Mouse (Mus musculus): ENCODE results near the gene Cbfa2t2. TPM values are rescaled to one million over a fixed set of nuclear protein-coding genes. Genes with fewer than 3 reads are reported as not detected.

Cbfa2t2 gene
- polyA plus RNA-seq, 1 experiment: 7.5 TPM

DNA sequence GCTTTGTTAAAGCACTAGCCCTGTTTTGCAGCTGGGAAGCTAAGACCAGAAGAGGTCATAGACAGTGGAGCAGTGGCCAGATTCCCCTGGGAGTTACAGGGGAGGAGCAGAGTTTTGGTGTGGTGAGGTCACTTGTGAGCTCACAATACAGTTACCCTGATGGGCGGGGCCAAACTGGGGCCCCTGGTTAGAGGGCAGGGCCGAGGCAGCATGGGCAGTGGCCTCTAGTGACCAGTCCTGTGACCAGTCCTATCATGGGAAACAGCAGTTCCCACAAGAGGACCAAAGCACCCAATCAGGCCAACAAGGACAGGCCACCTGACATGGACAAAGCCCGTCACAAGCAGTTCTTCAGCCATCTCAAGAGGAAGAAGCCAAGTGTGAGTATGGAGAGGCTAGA lies 112.4 kb downstream of the Cbfa2t2 start:
- Histone ChIP-seq H3K36me3 (ENCODE audit: control insufficient read depth, insufficient read depth) (no peaks in the 10 kb centered on the region), H3K4me3 (peak overlapping the region; percentile 40), H3K27me3 (ENCODE audit: control insufficient read depth, insufficient read depth, insufficient read length) (no peaks in the 10 kb centered on the region), H3K79me2 (ENCODE audit: control insufficient read depth, insufficient read depth) (no peaks in the 10 kb centered on the region), H3K4me2 (ENCODE audit: low read depth) (peak overlapping the region; percentile 77), H3ac (ENCODE audit: control insufficient read depth, insufficient read length) (no peak overlapping the region)
- TF ChIP-seq MYOD1 (IDR thresholded peaks at IDR 0.05; ENCODE audit: control insufficient read depth in 1 of 3, insufficient read length in 2 of 3, low read depth in 2 of 3) (no peak), POLR2A (IDR thresholded peaks at IDR 0.05; ENCODE audit: insufficient read length, low read depth) (peak; percentile 45), SRF (IDR thresholded peaks at IDR 0.05; ENCODE audit: control insufficient read depth, insufficient read length, low read depth) (no peak), TCF3 (IDR thresholded peaks at IDR 0.05; ENCODE audit: insufficient read length, low read depth) (no peak), CEBPB (IDR thresholded peaks at IDR 0.05; ENCODE audit: insufficient read depth, poor library complexity, severe bottlenecking) (no peak), TCF12 (IDR thresholded peaks at IDR 0.05; ENCODE audit: insufficient read depth, poor library complexity, severe bottlenecking) (no peak), E2F4 (IDR thresholded peaks at IDR 0.05; ENCODE audit: insufficient read depth) (no peak), REST (IDR thresholded peaks at IDR 0.05; ENCODE audit: insufficient read depth, insufficient read length) (no peak), POLR2AphosphoS2 (IDR thresholded peaks at IDR 0.05; ENCODE audit: insufficient read length, low read depth) (no peak), MAX (IDR thresholded peaks at IDR 0.05; ENCODE audit: low read depth) (no peak), USF1 (IDR thresholded peaks at IDR 0.05; ENCODE audit: low read depth) (peak; percentile 81), MYOG (IDR thresholded peaks at IDR 0.05; ENCODE audit: control insufficient read depth in 1 of 3, insufficient read depth in 1 of 3, insufficient read length in 2 of 3, low read depth in 2 of 3) (no peak)

DNA sequence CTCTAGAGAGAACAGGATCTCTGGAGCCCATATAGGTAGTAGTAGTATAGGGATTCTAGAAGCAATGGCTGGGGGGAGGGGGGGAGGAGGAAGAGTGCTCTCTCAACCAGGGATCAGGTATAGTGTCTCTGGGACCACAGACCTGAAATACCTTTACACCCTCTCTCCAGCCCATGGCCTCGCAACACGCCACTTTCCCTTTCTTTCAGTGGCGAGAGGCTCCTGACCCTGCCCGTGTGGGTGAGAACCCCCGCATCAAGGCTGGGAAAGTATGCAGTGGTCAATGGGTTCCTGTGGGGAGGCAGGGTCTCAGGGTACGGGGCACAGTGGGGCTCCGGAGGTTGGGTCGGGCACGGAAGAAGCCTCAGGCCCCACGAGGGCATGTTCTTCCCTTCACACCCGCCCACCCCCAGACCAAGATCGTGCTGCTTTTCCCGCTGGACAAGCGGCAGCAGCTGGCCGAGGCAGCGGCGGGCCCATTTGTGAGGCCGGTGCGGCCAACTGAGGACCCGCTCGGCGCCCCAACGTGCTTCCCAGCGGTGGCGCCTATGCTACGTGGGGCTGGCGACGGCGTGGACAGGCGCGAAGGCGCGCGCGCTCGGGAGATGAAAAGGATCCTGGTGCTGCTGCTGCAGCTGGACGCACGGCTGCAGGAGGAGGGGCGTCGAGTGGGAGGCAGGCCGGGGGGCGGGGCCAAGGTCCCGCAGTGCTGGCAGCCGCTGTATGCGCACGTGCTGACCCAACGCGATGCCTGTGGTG lies 113.0 kb downstream of the Cbfa2t2 start:
- H3K4me3 ChIP-seq: peak overlapping the region; percentile 40
- H3K79me2 ChIP-seq (ENCODE audit: control insufficient read depth, insufficient read depth): no peaks in the 10 kb centered on the region
- no peaks in the 10 kb centered on the region for H3K36me3 ChIP-seq (ENCODE audit: control insufficient read depth, insufficient read depth)
- peak in 2 of 3 experiments; percentile 59 to 77 for TF ChIP-seq MYOD1 (IDR thresholded peaks at IDR 0.05; ENCODE audit: control insufficient read depth in 1 of 3, insufficient read length in 2 of 3, low read depth in 2 of 3)
- no peak for TF ChIP-seq REST (IDR thresholded peaks at IDR 0.05; ENCODE audit: insufficient read depth, insufficient read length)
- TF ChIP-seq POLR2A (IDR thresholded peaks at IDR 0.05; ENCODE audit: insufficient read length, low read depth): peak; percentile 64
- no peak for TF ChIP-seq E2F4 (IDR thresholded peaks at IDR 0.05; ENCODE audit: insufficient read depth)
- TF ChIP-seq TCF12 (IDR thresholded peaks at IDR 0.05; ENCODE audit: insufficient read depth, poor library complexity, severe bottlenecking): no peak
- no peak for TF ChIP-seq USF1 (IDR thresholded peaks at IDR 0.05; ENCODE audit: low read depth)
- no peak for TF ChIP-seq SRF (IDR thresholded peaks at IDR 0.05; ENCODE audit: control insufficient read depth, insufficient read length, low read depth)
- no peak for TF ChIP-seq MAX (IDR thresholded peaks at IDR 0.05; ENCODE audit: low read depth)
- peak in 2 of 3 experiments; percentile 20 to 26 for TF ChIP-seq MYOG (IDR thresholded peaks at IDR 0.05; ENCODE audit: control insufficient read depth in 1 of 3, insufficient read depth in 1 of 3, insufficient read length in 2 of 3, low read depth in 2 of 3)
- no peak for TF ChIP-seq CEBPB (IDR thresholded peaks at IDR 0.05; ENCODE audit: insufficient read depth, poor library complexity, severe bottlenecking)
- peak; percentile 73 for TF ChIP-seq POLR2AphosphoS2 (IDR thresholded peaks at IDR 0.05; ENCODE audit: insufficient read length, low read depth)
- TF ChIP-seq TCF3 (IDR thresholded peaks at IDR 0.05; ENCODE audit: insufficient read length, low read depth): no peak
- no peaks in the 10 kb centered on the region for H3K27me3 ChIP-seq (ENCODE audit: control insufficient read depth, insufficient read depth, insufficient read length)
- peak overlapping the region; percentile 77 for H3K4me2 ChIP-seq (ENCODE audit: low read depth)
- H3ac ChIP-seq (ENCODE audit: control insufficient read depth, insufficient read length): peak overlapping the region; percentile 2

DNA sequence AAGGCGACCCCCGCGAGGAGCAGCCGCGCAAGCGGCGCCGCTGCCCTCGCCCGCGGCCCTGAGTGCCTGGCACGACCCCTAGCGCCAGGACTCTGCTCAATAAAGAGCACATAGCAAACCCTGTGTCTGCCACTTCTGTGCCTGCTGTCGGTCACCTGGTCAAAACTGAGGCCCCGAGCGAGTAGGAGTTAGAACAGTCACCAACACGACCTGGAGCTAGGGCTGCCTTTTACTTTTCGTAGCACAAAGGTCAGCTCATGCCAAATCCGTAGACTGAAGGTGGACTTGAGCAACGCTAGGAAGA lies 113.6 kb downstream of the Cbfa2t2 start:
- Histone ChIP-seq H3K4me2 (ENCODE audit: low read depth) (peak overlapping the region; percentile 77), H3K79me2 (ENCODE audit: control insufficient read depth, insufficient read depth) (no peaks in the 10 kb centered on the region), H3ac (ENCODE audit: control insufficient read depth, insufficient read length) (peak overlapping the region; percentile 2), H3K36me3 (ENCODE audit: control insufficient read depth, insufficient read depth) (no peaks in the 10 kb centered on the region), H3K4me3 (peak overlapping the region; percentile 40), H3K27me3 (ENCODE audit: control insufficient read depth, insufficient read depth, insufficient read length) (no peaks in the 10 kb centered on the region)
- TF ChIP-seq POLR2AphosphoS2 (IDR thresholded peaks at IDR 0.05; ENCODE audit: insufficient read length, low read depth) (no peak), POLR2A (IDR thresholded peaks at IDR 0.05; ENCODE audit: insufficient read length, low read depth) (no peak)

DNA sequence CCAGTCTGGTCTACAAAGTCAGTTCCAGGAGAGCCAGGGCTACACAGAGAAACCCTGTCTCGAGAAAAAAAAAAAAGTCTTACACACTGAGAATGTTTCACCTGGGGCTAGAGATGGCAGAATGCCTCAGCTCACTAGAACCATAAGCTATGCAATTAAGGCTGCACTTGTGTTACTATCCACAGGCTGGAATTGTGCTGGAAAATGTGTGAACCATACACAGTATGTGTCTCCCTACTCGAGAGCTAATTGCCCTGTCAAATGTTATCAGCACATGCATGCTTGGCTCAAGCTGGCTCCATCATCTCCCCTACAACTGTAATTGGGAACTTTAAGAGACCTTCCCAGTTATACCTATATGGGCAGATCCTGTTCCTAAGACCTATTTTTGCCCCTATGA lies 114.7 kb downstream of the Cbfa2t2 start:
- no peak for TF ChIP-seq CEBPB (IDR thresholded peaks at IDR 0.05; ENCODE audit: insufficient read depth, poor library complexity, severe bottlenecking)
- no peak for TF ChIP-seq USF1 (IDR thresholded peaks at IDR 0.05; ENCODE audit: low read depth)
- TF ChIP-seq MAX (IDR thresholded peaks at IDR 0.05; ENCODE audit: low read depth): no peak
- TF ChIP-seq POLR2A (IDR thresholded peaks at IDR 0.05; ENCODE audit: insufficient read length, low read depth): no peak
- TF ChIP-seq POLR2AphosphoS2 (IDR thresholded peaks at IDR 0.05; ENCODE audit: insufficient read length, low read depth): no peak
- TF ChIP-seq E2F4 (IDR thresholded peaks at IDR 0.05; ENCODE audit: insufficient read depth): no peak
- H3K4me3 ChIP-seq: no peak overlapping the region

DNA sequence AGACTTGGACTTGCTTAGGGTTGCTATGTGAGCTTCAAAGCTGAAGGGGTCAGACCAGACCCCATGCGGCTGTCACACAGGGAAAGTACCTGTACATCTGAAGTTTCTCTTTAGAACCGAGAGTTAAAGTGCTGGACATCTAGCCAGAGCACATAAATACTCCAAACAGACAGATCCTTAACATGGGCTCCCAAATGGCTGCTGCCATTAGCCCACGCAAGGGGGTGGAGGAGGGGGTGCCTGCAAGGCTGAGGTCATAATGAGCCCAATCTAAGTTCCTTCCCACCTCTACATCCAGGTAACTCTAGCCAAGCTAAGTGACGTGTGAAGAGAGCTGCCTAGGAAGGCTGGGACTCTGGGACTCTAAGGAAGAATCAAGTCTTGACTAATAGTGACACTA lies 115.2 kb downstream of the Cbfa2t2 start, which contains the start of gene Actl10:
Gene Actl10 (plus strand): TSS at position 301 of the 400 bp plus-strand sequence.
- no peak for TF ChIP-seq TCF3 (IDR thresholded peaks at IDR 0.05; ENCODE audit: insufficient read length, low read depth)
- TF ChIP-seq USF1 (IDR thresholded peaks at IDR 0.05; ENCODE audit: low read depth): no peak
- H3K27me3 ChIP-seq (ENCODE audit: control insufficient read depth, insufficient read depth, insufficient read length): no peaks in the 10 kb centered on the region
- H3ac ChIP-seq (ENCODE audit: control insufficient read depth, insufficient read length): no peak within 1 kb of the TSS
- no peaks in the 10 kb centered on the region for H3K36me3 ChIP-seq (ENCODE audit: control insufficient read depth, insufficient read depth)
- no peak within 1 kb of the TSS for H3K4me2 ChIP-seq (ENCODE audit: low read depth)
- no peak within 1 kb of the TSS for H3K4me3 ChIP-seq
- no peaks in the 10 kb centered on the region for H3K79me2 ChIP-seq (ENCODE audit: control insufficient read depth, insufficient read depth)

More for the DNA sequence above, 114.7 kb downstream of the Cbfa2t2 start:
- Histone ChIP-seq H3ac (ENCODE audit: control insufficient read depth, insufficient read length) (no peak overlapping the region), H3K4me2 (ENCODE audit: low read depth) (no peak overlapping the region), H3K79me2 (ENCODE audit: control insufficient read depth, insufficient read depth) (no peaks in the 10 kb centered on the region), H3K36me3 (ENCODE audit: control insufficient read depth, insufficient read depth) (no peaks in the 10 kb centered on the region), H3K27me3 (ENCODE audit: control insufficient read depth, insufficient read depth, insufficient read length) (no peaks in the 10 kb centered on the region)

Data from myocyte (in vitro differentiated cells).